Mouse (Mus musculus) 416B (cell line): ENCODE measurements at regions not wholly inside any gene's neighbourhood (a gene's known extent, or its start where the extent isn't known, plus 50 kb on each side); places are given as distances from the start of the nearest gene placed in this dataset.

ENCODE experiments used
- DNase-seq: peaks from one replicate; pipeline ENCODE4 v3.0.0; 2011; ENCODE audit warnings: low read depth

DNA sequence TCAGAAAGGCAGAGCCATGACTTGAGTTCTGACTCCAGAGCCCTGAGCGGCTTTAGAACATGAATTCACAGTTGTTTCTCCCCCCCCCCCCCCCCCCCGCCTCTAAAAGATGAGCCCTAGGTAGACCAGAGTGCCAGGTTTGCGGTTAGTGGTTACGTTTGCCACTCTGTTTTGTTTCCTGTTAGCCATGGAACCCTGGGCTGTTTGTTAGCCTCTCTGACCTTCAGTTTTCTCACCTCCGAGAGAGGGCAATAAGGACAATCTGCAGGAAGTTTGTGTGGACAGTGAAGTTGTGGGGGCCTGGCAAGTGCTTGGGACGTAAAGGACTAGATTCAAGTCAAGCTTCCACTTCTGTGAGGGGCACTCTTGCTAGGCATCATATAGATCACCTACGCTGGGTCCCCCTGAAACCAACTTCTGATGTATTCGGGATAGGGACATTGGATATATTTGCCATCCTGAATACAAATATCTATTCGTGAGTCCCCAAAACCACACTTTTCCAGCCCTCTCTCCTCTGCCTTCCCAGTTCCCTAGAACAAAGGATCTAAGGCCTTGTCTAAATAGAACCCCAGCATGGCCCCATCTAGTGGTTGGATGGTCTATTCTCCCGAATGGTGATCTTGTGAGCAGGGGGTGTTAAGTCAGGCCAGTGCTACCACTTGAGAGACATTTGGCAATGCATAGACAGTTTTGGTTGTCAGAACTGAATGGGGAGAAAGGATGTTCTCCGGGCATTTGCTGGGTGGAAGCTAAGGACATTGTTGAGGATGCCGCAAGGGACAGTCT is 145.4 kb upstream of the Tle3 start:
- DNase-seq = peak; percentile 39

DNA sequence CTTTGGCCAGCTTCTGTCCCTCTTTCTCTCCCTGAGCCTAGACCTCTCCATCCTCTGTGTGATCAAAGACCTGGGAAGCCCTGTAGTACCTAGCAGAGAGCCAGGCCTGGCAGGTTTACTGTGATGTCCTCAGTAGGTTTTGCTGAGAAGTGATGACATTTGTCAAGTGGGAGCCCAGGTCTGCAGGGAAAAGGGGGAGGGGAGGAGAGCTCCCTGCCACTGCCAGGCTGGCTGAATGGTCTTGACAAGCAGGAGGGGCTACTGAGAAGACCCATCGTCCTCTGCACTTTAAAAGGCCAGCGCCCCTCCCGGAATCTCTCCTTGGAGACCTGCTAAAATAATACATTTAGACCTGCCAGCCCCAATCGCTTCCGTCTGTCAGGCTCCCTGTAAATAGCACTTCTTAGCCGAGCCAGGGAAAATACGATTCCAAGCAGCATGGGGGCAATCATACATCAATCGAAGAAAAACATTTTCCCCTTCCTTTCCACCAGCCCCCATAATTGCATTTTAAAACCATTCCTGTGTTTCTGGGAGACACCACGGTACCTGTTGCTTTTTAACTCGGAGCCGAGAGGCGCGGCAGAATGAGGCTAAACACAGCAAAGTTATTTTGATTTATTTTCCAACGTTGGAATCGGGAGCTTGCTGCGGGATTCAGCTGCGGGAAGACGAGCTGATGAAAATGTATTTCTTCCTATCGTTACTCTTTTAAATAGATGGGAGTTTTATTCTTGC is 144.5 kb upstream of the Tle3 start:
- DNase-seq = no peak

DNA sequence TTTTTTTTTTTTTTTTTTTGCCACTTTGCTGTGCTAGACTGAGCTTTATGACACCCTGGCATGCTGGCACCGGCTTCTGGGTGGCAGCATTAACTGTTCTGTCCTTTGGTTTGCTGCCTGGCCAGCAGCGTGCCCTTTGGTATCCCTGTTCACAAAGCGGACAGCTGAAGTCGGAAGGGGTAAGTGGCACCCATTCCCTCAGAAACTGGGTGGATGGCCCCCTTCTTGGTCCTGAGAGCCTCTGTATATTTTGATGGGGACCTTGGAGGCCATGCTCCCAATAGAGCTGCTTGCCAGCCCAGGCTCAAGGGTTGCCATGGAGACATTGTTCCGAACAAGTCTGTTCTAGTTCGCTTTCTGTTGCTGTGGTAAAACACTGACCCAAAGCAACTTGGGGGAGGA is 143.9 kb upstream of the Tle3 start:
- no peak for DNase-seq

- no peak for DNase-seq
Observed at GRCm38 (mm10) chr9:61230306-61230705, 141.9 kb upstream of the Tle3 start.

DNA sequence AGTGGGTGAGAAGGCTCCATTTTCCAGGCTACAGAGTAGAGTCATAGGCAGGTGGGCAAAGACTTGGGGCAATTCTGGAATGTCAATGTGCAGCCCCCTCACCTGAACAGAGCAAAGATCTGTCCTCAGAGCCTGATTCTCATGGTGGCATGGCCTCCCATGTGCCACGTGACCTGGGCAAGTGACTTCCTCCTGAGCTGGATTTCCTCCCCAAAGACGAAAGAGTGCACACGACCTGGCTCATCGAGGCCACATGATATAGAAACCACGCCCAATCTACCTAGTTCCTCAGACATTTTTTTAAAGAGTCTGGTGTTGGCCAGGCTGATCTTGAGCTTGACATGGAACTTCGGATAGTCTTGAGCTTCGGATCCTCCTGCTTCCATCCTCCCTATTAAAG is 139.5 kb upstream of the Tle3 start:
- DNase-seq = peak; percentile 54

DNA sequence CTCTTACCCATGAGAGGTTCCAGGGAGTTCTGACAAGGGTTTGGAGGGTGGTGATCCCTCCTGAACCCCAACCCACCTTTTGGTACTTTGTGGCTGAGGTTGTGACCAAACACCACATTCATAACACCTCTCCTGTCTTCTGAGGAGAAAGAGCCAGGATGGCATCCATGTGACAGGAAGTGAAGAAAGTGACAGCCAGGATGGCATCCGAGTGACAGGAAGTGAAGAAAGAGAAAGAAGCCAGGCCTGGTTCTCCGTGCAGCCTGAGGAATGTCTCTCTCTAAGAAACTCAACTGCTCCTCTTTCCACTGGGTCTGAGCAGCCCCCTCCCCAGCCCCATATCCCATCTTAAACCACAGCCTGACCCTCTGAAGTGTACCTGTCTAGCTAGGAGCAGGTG is 138.9 kb upstream of the Tle3 start:
- DNase-seq = no peak

DNA sequence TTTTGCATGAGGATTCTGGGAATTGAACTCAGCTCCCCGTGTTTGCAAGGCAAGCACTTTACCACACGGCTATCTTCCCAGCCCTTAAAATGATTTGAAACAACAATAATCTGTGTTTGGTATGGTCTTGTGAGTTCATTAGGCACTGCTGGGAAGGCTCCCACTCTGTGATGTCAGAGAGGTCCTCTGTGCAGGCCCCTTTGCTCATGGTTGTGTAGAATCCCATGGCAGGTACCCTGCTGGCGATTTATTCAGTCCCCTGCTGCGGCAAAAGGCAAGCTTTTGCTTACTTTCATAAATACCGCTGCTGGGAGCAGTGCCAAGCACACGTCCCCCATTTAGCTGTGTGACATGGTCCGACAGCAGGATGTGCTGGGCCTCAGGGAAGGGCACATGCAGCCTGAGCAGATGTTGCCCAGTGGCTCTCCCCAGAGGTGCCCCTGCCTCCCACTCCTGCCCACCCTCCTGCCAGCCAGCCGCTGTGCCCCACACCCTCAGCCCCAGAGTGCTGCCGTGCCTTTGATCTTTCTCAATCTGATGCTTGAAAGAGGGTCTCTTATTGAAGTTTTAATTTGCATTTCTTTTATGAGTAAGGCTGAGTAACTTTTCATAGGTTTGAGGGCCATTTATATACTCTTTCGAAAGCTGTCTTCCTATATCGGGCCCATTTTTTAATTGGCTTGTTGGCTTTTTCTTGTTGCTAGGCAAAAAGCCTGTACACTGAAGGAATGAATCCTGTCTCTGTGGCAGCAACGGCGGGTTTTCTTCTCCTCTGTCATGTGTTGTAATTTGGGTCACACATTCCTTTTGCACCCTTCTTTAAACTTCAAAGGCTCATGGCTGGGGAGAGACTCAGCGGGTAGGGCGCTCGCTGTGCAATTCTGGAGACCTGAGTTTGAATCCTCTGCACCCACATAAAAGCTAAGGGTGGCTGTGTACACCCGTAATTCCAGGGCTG is 136.2 kb upstream of the Tle3 start:
- DNase-seq = no peak

DNA sequence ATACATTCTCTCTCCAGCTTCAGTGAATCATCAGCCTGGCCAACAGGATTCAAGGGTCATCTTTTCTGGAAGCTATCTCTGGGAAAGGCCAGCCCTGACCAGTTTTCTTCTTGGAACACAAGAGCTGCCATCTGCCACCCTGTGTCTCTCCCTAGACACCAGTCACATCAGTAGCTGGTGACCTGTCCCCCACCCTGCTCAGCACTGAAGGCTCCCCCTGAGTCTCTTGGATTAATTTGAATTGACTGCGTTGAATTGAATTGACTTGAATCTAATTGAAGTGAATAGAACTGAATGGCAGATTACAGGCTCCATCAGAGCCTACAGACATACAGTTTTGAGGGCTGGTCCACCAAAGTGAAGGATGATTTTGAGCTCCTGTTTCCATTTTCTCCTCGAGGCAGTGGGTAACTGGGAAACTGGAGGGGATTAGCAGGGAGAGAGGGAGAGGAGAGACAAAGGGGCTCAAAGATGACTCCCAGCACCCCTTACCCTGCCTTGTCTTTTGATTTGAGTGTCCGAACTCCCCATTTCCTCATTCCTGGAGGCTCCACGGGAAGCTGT is 133.4 kb upstream of the Tle3 start:
- DNase-seq = no peak

- no peak for DNase-seq
Observed at GRCm38 (mm10) chr9:61239328-61239727, 132.8 kb upstream of the Tle3 start.

DNA sequence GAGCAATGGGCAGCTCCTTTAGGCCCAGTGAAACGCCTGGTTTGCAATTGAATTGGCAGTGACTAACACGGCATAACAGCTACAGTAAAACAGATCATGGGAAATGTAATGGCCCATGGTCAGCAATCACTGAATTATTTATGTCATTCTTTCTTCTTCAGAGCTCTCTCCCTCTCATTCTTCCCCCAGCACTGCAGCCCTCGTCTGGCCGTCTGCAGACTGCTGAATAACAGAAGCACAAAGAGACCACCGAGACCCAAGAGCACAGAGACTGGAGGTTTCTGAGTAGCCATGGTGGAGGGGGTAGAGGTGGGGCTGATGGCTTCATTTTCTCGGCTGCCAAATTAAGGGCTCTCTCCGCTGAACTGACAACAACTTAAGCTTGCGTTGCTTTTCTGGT is 130.7 kb upstream of the Tle3 start:
- DNase-seq = no peak

DNA sequence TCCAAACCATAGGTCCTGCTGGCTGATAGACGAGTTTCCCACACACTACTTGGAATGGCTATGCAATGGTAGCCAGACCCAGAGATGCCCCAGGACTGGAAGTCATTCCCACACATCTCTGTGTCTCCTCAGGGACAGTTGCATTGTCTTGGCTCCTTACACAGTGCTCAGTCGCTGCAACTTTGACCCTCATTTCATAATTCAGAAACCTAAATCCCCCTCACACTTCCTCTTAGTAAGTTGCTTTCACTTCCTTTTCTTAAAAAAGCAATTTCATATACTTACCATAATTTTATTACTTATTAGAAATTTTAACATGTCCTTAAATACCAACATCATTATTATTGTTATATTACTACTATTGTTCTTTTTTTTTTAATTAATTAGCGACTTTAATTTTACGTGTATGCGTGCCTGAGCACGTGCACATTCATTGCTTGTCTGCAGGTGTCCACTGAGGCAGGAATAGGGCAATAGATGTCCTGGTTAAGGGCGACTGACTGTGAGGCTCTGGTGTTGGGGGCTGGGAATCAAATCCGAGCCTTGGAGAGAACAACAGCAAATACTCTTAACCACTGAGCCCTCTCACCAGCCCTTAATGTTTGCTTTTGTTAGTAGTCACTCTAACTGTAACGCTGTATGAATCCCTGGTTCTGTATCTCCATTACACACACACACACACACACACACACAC is 129.9 kb upstream of the Tle3 start:
- no peak for DNase-seq

GRCm38 (mm10) chr9:61243289-61243688 is 128.9 kb upstream of the Tle3 start:
- no peak for DNase-seq

- DNase-seq = no peak
Observed at GRCm38 (mm10) chr9:61249691-61250425, 122.3 kb upstream of the Tle3 start.

- DNase-seq = peak; percentile 94
Observed at GRCm38 (mm10) chr9:61251606-61252005, 120.6 kb upstream of the Tle3 start.

- DNase-seq = no peak
Observed at GRCm38 (mm10) chr9:61253761-61254160, 118.4 kb upstream of the Tle3 start.

DNA sequence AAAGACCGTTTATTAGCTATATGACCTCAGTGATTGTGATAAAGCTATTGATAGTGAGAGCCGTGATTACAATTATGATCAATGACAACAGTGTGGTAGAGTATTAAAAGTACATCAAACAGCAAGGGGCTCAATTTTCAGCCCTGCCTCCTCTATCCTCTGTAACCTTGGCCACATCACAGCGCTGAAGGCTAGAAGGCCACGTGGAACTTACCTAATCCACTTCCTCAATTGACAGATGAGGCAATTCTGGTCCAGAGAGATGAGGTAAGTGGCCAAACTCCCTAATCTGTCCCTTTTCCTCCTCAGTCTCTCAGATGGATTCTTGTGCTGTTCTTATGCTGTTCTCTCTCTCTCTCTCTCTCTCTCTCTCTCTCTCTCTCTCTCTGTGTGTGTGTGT is 114.7 kb upstream of the Tle3 start:
- peak; percentile 72 for DNase-seq

DNA sequence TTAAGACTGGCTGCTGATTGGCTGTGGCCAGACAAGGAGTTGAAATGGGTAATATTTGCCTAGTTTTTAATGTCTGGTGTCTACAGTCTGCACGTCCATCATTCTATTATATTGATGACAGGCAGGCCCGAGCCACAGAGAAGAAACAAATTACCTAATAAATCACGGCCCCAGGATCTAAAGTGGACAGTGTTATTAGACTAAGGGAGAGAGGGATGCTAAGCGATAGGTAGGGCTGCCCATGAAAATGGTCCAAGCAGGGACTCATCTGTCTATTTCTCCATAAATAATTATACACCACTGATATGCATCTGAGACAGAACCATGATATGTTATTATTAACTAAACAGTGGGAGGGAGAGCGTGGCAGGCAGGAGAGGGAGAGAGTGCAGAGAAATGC is 114.1 kb upstream of the Tle3 start:
- no peak for DNase-seq

DNA sequence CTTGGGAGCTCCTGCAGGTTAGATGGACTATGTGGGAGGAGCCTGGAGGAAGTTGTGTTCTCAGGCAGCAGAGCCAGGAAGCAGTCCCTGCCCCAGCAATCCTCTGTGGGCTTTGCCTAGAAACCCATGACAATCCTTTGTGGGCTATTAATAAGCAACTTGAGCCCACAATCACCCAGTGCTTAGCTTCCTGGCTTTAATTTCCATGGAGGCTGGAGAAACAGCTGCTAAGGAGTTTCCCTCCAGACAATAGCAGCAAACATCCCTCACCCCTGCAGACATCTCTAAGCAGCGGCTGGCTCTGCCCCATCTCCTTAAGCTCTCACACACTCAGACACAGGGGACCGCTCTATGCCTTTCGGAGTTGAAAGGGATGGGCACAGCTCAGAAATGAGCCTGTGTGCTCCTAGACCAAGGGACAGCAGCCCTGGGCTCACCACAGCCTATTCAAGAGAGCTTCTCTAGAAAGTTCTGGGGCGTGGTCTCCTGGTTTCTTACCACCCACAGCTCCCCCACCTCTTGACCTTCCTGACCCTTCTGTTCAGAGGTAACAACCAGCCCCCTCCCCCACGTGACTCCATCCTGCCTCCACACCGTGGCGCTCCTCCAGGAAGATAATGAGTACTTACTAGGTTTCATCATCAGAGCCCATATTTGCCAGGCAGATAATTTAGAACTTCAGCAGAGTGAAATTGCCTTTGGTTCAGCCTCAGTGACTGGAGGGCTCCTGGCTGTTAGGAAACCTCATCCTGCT is 112.6 kb upstream of the Tle3 start:
- DNase-seq = no peak

- DNase-seq = no peak
Observed at GRCm38 (mm10) chr9:61261263-61261662, 110.9 kb upstream of the Tle3 start.

DNA sequence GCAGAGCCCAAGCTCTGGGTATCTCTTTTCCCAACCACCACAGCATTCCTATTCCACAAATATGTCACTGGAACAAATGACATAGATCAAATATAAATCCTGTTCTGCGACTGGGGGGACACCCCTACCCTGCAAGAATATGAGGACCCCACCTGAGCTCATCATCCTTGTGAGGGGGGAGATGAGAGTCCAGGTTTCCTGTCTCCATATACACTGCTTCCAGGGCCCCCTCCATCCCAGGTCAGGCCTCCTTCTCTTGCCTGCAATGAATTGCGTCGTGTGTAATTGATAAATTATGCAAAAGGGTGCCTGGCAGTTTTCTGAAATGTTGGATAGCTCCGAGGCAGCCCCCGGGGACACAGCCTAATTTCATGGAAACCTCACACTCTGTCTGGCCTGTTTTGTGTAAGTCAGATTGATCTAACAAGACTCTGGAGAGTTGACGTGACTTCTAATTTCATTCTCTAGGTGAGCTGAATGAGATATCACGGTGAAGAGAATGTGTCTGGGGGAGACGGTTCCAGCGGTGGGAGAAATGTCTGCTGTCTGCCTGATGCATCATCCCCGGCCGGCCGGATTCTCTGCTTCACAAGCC is 110.3 kb upstream of the Tle3 start:
- DNase-seq = no peak
